ENCODE assay signal across 12 mouse cellular contexts in the genomic region with DNA sequence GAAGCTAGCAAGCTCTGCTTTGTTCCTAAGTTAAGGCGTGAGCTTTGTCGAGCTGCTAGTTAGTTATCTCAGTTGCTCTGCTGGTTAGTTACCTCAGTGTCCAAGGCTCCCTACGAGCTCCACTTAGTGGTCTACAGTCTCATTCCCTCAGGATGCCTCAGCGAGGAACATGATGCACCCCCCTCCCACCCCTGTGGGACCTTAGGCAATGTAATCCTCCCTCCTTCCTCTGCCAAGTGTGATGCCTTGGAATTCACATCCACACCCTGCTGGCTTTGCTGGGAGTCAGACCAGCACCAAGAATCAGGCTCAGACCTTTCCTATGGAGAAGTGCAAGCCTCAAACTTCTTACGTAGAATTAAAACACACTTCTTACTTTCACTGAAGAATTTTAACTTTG.
DNase-seq lines count a peak whose midpoint lies in the region; ATAC-seq and TF ChIP-seq lines count a peak whose summit lies in the region.
"Had no signal": no experiment of that assay in that cellular context is flagged by ENCODE, and none has a peak within 500 bp of the region (broad histone marks: within the 10 kb centered on the region; RNA-seq: fewer than 3 reads in every experiment).

No protein-coding gene starts in this region.

- H3K36me3 ChIP-seq in heart, embryonic 10.5 days = peaks cover 11% of the 10 kb centered on the region
- no peaks in the 10 kb centered on the region for H3K36me3 ChIP-seq in hindbrain, postnatal 0 days (ENCODE audit: insufficient read depth, low read length)
- H3K36me3 ChIP-seq: lung, embryonic 15.5 days had no signal

- H3K4me3 ChIP-seq in heart, embryonic 10.5 days = no peak overlapping the region
- H3K4me3 ChIP-seq in hindbrain, postnatal 0 days (ENCODE audit: low read length) = no peak overlapping the region
- H3K4me3 ChIP-seq: lung, embryonic 15.5 days had no signal

- ATAC-seq in hindbrain, postnatal 0 days = no peak

- H3K4me1 ChIP-seq in heart, embryonic 10.5 days = peaks cover 37% of the 10 kb centered on the region
- no peaks in the 10 kb centered on the region for H3K4me1 ChIP-seq in hindbrain, postnatal 0 days (ENCODE audit: insufficient read depth, low read length)

- DNase-seq in heart, adult 18-20 months = peak; percentile 67 to 78
- DNase-seq in heart, embryonic 10.5 days (ENCODE audit: low spot score) = no peak
- peak; percentile 37 for DNase-seq in lung, postnatal 36 days
- DNase-seq in lung, postnatal 4 days = no peak
- DNase-seq in heart, adult 8-10 months (ENCODE audit: low spot score) = peak; percentile 48
- peak; percentile 85 for DNase-seq in skeletal muscle tissue, adult 2 months (ENCODE audit: low read depth, low spot score)
- no peak for DNase-seq in hindbrain, postnatal 0 days (ENCODE audit: low spot score)
- no peak for DNase-seq in cerebellum, postnatal 4 days (ENCODE audit: low spot score in 2 of 2)
- DNase-seq: cerebellum, postnatal 36 days; kidney, postnatal 14 days; left cerebral cortex, postnatal 4 days had no signal

- no peak overlapping the region for H3K27ac ChIP-seq in heart, embryonic 10.5 days
- no peak overlapping the region for H3K27ac ChIP-seq in hindbrain, postnatal 0 days
- H3K27ac ChIP-seq: lung, embryonic 15.5 days had no signal

- no peak for TF ChIP-seq CTCF in hindbrain, postnatal 0 days (IDR thresholded peaks at IDR 0.05; ENCODE audit: low read depth)

- H3K9ac ChIP-seq in hindbrain, postnatal 0 days (replicated peaks; ENCODE audit: low read length) = no peak overlapping the region
- H3K9ac ChIP-seq: lung, embryonic 15.5 days had no signal

- H3K4me2 ChIP-seq in hindbrain, postnatal 0 days (ENCODE audit: low read depth, low read length) = no peak overlapping the region
- H3K4me2 ChIP-seq: lung, embryonic 15.5 days had no signal

- H3K27me3 ChIP-seq in heart, embryonic 10.5 days (ENCODE audit: insufficient read depth, poor library complexity, severe bottlenecking) = no peaks in the 10 kb centered on the region
- H3K27me3 ChIP-seq in hindbrain, postnatal 0 days (ENCODE audit: insufficient read depth, low read length) = no peaks in the 10 kb centered on the region
- H3K27me3 ChIP-seq: lung, embryonic 15.5 days had no signal

- peaks cover 9% of the 10 kb centered on the region; the same call in 1 of the 2 replicates for H3K9me3 ChIP-seq in heart, embryonic 10.5 days
- no peaks in the 10 kb centered on the region for H3K9me3 ChIP-seq in hindbrain, postnatal 0 days (ENCODE audit: low read length)
- H3K9me3 ChIP-seq: lung, embryonic 15.5 days had no signal

- WGBS in heart, embryonic 10.5 days = 48% methylated on average over 5 of the region's 5 CpGs
- WGBS in hindbrain, postnatal 0 days = 72% methylated on average over 5 of the region's 5 CpGs

Comparison
In these comparisons a context has a peak if more than half of its experiments do, and no peak if none do; other contexts are left out.
1. DNase-seq: peak in heart, adult 18-20 months (2 of 2), lung, postnatal 36 days (single experiment), heart, adult 8-10 months (single experiment) and skeletal muscle tissue, adult 2 months (single experiment); none in heart, embryonic 10.5 days (single experiment), lung, postnatal 4 days (0 of 2), hindbrain, postnatal 0 days (single experiment) and cerebellum, postnatal 4 days (0 of 2).